Mouse (Mus musculus) embryonic facial prominence, embryonic 13.5 days (tissue): Measurements from ENCODE around the gene Gfap. TPM values are rescaled to one million over a fixed set of nuclear protein-coding genes. Genes with fewer than 3 reads are reported as not detected.

Source experiments
- ATAC-seq: fragments of 200-750 bp; cut with Nextera tagmentation; 2 replicates; pipeline ENCODE4 v1.8.0; 2017; ENCODE audit warnings: low read depth; ENCODE audit not compliant: insufficient number of reproducible peaks, insufficient read depth, low FRiP score, low TSS enrichment
- H3K27ac ChIP-seq: fragments of 300-500 bp; sonication (generic); 2 replicates; pipeline ENCODE4 v1.5.1; 2015; ENCODE audit warnings: moderate library complexity, mild to moderate bottlenecking, inconsistent platforms
- H3K27me3 ChIP-seq: fragments of 300-500 bp; sonication (generic); 2 replicates; pipeline ENCODE4 v1.6.1; 2015; ENCODE audit warnings: mild to moderate bottlenecking, inconsistent platforms
- H3K36me3 ChIP-seq: fragments of 300-500 bp; sonication (generic); 2 replicates; pipeline ENCODE4 v1.6.1; 2015; ENCODE audit warnings: mild to moderate bottlenecking, inconsistent platforms
- H3K4me1 ChIP-seq: fragments of 300-500 bp; sonication (generic); 2 replicates; pipeline ENCODE4 v1.6.1; 2015; ENCODE audit warnings: inconsistent platforms
- H3K4me2 ChIP-seq: fragments of 300-500 bp; sonication (generic); 2 replicates; pipeline ENCODE4 v1.6.1; 2015; ENCODE audit warnings: moderate library complexity, mild to moderate bottlenecking, inconsistent platforms
- H3K4me3 ChIP-seq: fragments of 300-500 bp; sonication (generic); 2 replicates; pipeline ENCODE4 v1.5.1; 2015; ENCODE audit warnings: mild to moderate bottlenecking, inconsistent platforms
- H3K9ac ChIP-seq: fragments of 300-500 bp; sonication (generic); 2 replicates; pipeline ENCODE4 v1.6.1; 2015; ENCODE audit warnings: mild to moderate bottlenecking, inconsistent platforms
- H3K9me3 ChIP-seq: fragments of 300-500 bp; sonication (generic); 2 replicates; pipeline ENCODE4 v1.6.1; 2016; ENCODE audit warnings: inconsistent platforms
- WGBS: fragments of 180-500 bp; shearing (Covaris S2); methylation state at CpG from one replicate; pipeline ENCODE4 v1.1.7; 2015; ENCODE audit warnings: mixed read lengths; 5-methylcytosine and 5-hydroxymethylcytosine counted together
- polyA plus RNA-seq: library from polyadenylated mRNA; unstranded; fragments of >200 nt; fragmentation: Nextera tagmentation; extraction: Ambion mirVana; gene quantifications from 2 replicates; pipeline ENCODE4 v1.2.1, GENCODE M21; 2015

Gene Gfap
- polyA plus RNA-seq, result 0.10 and 0.39 TPM in 2 replicates

- peaks cover 20% of the 10 kb centered on the region for H3K27me3 ChIP-seq
- peaks cover 8% of the 10 kb centered on the region; the same call in 1 of the 2 replicates for H3K4me1 ChIP-seq
- H3K9ac ChIP-seq, result peak within 1 kb of the TSS; percentile 32; the same call in 1 of the 2 replicates
- ATAC-seq, result no peak
- H3K27ac ChIP-seq, result no peak within 1 kb of the TSS
- WGBS, result 12% methylated on average over 7 of the region's 7 CpGs
- H3K4me3 ChIP-seq, result no peak within 1 kb of the TSS
- no peaks in the 10 kb centered on the region for H3K9me3 ChIP-seq
- H3K4me2 ChIP-seq, result no peak within 1 kb of the TSS
- peaks cover 8% of the 10 kb centered on the region for H3K36me3 ChIP-seq
Observed at GRCm38 (mm10) chr11:102900763-102901162, at the start of gene Gfap. Gfap (minus strand) TSS chr11:102900912.

- peak overlapping the region; percentile 72 for H3K9ac ChIP-seq
- peaks cover 95% of the 10 kb centered on the region for H3K27me3 ChIP-seq
- peak overlapping the region; percentile 83 for H3K4me2 ChIP-seq
- H3K4me1 ChIP-seq, result peaks cover 48% of the 10 kb centered on the region
- WGBS, result 2% methylated on average over 51 of the region's 51 CpGs
- no peak overlapping the region for H3K27ac ChIP-seq
- peak overlapping the region; percentile 49 for H3K4me3 ChIP-seq
- no peaks in the 10 kb centered on the region for H3K36me3 ChIP-seq
- H3K9me3 ChIP-seq, result no peaks in the 10 kb centered on the region
- no peak for ATAC-seq
Observed at GRCm38 (mm10) chr11:102948043-102948961, 47.6 kb upstream of the Gfap start.

DNA sequence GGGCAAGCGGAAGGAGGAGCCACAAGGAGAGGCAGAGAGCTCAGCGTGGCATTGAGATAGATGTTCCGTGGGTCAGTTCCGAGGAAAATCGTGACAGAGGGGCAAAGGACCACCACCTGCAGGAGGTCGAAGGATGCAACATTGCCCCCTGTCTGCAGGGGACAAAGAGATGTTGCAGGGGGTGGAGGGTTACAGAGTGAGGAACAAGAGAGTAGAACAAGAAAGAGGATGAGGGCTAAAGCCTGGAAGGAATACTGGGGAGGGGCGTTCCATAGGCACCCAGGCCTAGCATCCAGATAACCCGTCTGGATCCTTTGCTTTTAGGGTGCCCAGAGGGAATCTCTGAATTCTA is 46.3 kb upstream of the Gfap start:
- H3K4me2 ChIP-seq, result peak overlapping the region; percentile 70
- H3K9ac ChIP-seq, result no peak overlapping the region
- ATAC-seq, result no peak
- H3K9me3 ChIP-seq, result no peaks in the 10 kb centered on the region
- peaks cover 99% of the 10 kb centered on the region for H3K27me3 ChIP-seq
- H3K4me3 ChIP-seq, result peak overlapping the region; percentile 44
- H3K4me1 ChIP-seq, result peaks cover 42% of the 10 kb centered on the region
- 6% methylated on average over 8 of the region's 8 CpGs for WGBS
- H3K36me3 ChIP-seq, result no peaks in the 10 kb centered on the region
- no peak overlapping the region for H3K27ac ChIP-seq

DNA sequence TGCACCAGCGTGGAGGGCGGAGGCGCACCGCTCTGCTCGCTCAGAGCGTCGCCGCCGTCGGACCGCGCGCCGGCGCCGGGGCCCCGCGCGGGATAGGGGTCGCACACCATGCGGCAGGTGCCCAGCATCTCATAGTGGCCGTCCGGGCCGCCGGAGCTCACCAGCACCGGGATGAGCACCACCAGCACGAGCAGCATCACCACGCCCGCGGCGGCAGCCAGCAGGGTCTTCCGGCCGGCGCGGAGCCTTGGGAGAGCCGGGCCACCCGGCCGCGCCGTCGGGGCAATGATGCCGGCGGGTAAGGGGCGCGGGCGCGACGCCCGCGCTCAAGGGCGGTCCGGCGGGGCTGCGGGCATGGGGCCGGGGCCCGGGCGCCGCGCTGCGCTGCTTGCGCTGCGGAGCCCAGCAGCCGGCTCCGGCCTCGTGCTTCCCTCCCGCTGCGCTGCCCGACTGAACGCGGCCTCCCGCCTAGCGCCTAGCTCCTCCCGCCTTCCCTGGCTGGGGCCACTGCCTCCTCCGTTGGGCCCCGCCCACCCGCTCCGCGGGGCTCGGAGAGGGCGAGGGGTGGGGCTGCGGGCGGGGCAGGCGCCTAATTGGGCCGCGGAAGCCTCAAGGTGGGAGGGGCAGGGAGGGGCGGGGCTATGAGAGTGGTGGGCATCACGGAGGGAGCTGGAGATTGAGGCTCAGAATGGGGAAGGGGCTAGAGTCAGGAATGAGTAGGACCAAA is 45.7 kb upstream of the Gfap start, which contains the start of gene C1ql1:
C1ql1 (minus strand) TSS at position 424 of the 727 bp plus-strand sequence.
- Histone ChIP-seq H3K4me3 (peak within 1 kb of the TSS; percentile 44), H3K9ac (peak within 1 kb of the TSS; percentile 51), H3K27me3 (peaks cover 99% of the 10 kb centered on the region), H3K9me3 (no peaks in the 10 kb centered on the region), H3K27ac (no peak within 1 kb of the TSS), H3K4me1 (peaks cover 42% of the 10 kb centered on the region), H3K4me2 (peak within 1 kb of the TSS; percentile 70), H3K36me3 (no peaks in the 10 kb centered on the region)
- peak; percentile 79; the same call in 1 of the 2 replicates for ATAC-seq
- WGBS, result 1% methylated on average over 64 of the region's 87 CpGs

DNA sequence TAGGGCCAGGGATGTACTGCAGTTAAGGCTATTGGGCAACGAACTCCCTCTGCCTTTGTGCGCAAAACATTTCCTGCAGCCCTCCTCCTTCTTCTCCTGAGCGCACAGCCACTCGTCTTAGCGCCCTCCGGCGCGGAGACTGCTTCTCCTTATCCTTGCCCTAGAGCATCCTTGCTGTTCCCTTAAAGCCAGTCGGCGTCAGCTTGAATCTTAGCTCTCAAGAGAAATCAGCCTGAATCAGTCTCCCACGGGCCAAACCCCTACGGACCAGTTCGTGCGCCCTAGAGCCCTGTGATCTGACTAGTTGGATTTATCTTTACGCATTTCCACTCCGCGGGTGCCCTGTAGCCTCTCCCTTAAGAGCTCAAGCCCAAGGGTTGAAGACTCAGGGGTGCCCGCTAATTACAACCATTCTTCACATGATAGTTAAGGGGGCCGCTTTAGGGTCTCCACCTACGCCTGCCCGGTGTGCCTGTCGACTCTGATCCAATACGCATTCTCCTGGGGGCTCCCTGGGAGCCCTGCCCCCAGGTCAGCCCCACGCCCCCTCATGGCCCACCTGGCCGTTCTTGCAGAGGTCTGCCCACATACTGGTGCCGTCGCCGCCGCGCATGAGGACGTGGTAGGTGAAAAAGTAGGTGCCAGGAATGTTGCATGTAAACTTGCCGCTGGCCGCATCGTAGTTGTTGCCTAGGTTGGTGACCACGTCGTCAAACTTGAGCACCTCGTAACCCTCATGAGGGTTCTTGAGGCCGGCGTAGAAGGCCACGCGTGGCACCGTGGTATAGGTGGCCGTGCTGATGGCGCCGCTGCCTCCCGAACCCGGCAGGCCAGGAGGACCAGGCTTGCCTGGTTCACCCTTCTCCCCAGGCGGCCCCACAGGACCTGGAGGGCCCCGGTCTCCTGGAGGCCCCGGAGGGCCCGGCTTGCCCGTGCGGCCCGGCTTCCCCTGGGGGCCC is 44.9 kb upstream of the Gfap start:
- H3K4me1 ChIP-seq, result peaks cover 42% of the 10 kb centered on the region
- no peaks in the 10 kb centered on the region for H3K36me3 ChIP-seq
- WGBS, result 2% methylated on average over 53 of the region's 54 CpGs
- peak overlapping the region; percentile 44 for H3K4me3 ChIP-seq
- peaks cover 99% of the 10 kb centered on the region for H3K27me3 ChIP-seq
- H3K9ac ChIP-seq, result peak overlapping the region; percentile 51; the same call in 1 of the 2 replicates
- no peak overlapping the region for H3K27ac ChIP-seq
- no peaks in the 10 kb centered on the region for H3K9me3 ChIP-seq
- peak overlapping the region; percentile 70 for H3K4me2 ChIP-seq
- no peak for ATAC-seq

- H3K9ac ChIP-seq, result no peak overlapping the region
- no peaks in the 10 kb centered on the region for H3K9me3 ChIP-seq
- H3K27me3 ChIP-seq, result peaks cover 77% of the 10 kb centered on the region
- H3K4me1 ChIP-seq, result peaks cover 41% of the 10 kb centered on the region
- no peak overlapping the region for H3K4me3 ChIP-seq
- no peak overlapping the region for H3K4me2 ChIP-seq
- ATAC-seq, result no peak
- H3K27ac ChIP-seq, result no peak overlapping the region
- 61% methylated on average over 6 of the region's 6 CpGs for WGBS
- no peaks in the 10 kb centered on the region for H3K36me3 ChIP-seq
Observed at GRCm38 (mm10) chr11:102941236-102941635, 40.5 kb upstream of the Gfap start.

GRCm38 (mm10) chr11:102939024-102939675 is 38.4 kb upstream of the Gfap start:
- Histone ChIP-seq H3K9ac (no peak overlapping the region), H3K27ac (no peak overlapping the region), H3K9me3 (no peaks in the 10 kb centered on the region), H3K4me2 (peak overlapping the region; percentile 38), H3K36me3 (no peaks in the 10 kb centered on the region), H3K27me3 (peaks cover 63% of the 10 kb centered on the region), H3K4me1 (peaks cover 29% of the 10 kb centered on the region), H3K4me3 (no peak overlapping the region)
- no peak for ATAC-seq
- WGBS, result 26% methylated on average over 13 of the region's 13 CpGs

GRCm38 (mm10) chr11:102937529-102938182 is 36.9 kb upstream of the Gfap start:
- no peak overlapping the region for H3K4me2 ChIP-seq
- H3K9me3 ChIP-seq, result no peaks in the 10 kb centered on the region
- peaks cover 29% of the 10 kb centered on the region for H3K4me1 ChIP-seq
- peak overlapping the region; percentile 30; the same call in 1 of the 2 replicates for H3K27ac ChIP-seq
- 41% methylated on average over 3 of the region's 3 CpGs for WGBS
- no peak overlapping the region for H3K4me3 ChIP-seq
- ATAC-seq, result no peak
- H3K9ac ChIP-seq, result 0 out of 2 replicates have a peak overlapping the region, but pooled peaks have one; percentile 41
- H3K27me3 ChIP-seq, result peaks cover 51% of the 10 kb centered on the region
- H3K36me3 ChIP-seq, result no peaks in the 10 kb centered on the region

- Histone ChIP-seq H3K27me3 (peaks cover 39% of the 10 kb centered on the region), H3K4me2 (no peak overlapping the region), H3K4me3 (no peak overlapping the region), H3K36me3 (no peaks in the 10 kb centered on the region), H3K4me1 (peaks cover 29% of the 10 kb centered on the region), H3K9me3 (no peaks in the 10 kb centered on the region), H3K9ac (no peak overlapping the region), H3K27ac (0 out of 2 replicates have a peak overlapping the region, but pooled peaks have one; percentile 30)
- no peak for ATAC-seq
- WGBS, result 39% methylated on average over 4 of the region's 4 CpGs
Observed at GRCm38 (mm10) chr11:102936272-102936671, 35.6 kb upstream of the Gfap start.

- Histone ChIP-seq H3K4me3 (no peak overlapping the region), H3K27me3 (peaks cover 10% of the 10 kb centered on the region), H3K36me3 (no peaks in the 10 kb centered on the region), H3K4me1 (no peaks in the 10 kb centered on the region), H3K27ac (no peak overlapping the region), H3K9ac (no peak overlapping the region), H3K4me2 (no peak overlapping the region), H3K9me3 (no peaks in the 10 kb centered on the region)
- WGBS, result 76% methylated on average over 10 of the region's 10 CpGs
- ATAC-seq, result no peak
Observed at GRCm38 (mm10) chr11:102930672-102931071, 30.0 kb upstream of the Gfap start.
